Mouse (Mus musculus) E14TG2a.4 (cell line): ENCODE results near the gene Hmgcl.

Experiments
- H3K27me3 ChIP-seq: 2 replicates; pipeline ENCODE4 v1.6.1; 2014; ENCODE audit warnings: low read length, control low read depth; ENCODE audit not compliant: insufficient read depth
- H3K36me3 ChIP-seq: 2 replicates; pipeline ENCODE4 v1.6.1; 2014; ENCODE audit warnings: low read length, control low read depth; ENCODE audit not compliant: insufficient read depth
- H3K4me1 ChIP-seq: replicated peaks from 2 replicates; pipeline ENCODE4 v1.6.1; 2014; ENCODE audit warnings: low read depth, low read length, control low read depth
- H3K4me3 ChIP-seq: replicated peaks from 2 replicates; pipeline ENCODE4 v1.5.1; 2014; ENCODE audit warnings: mild to moderate bottlenecking, low read length
- H3K9me3 ChIP-seq: 2 replicates; pipeline ENCODE4 v1.6.1; 2014; ENCODE audit warnings: low read length, control low read depth
- CTCF ChIP-seq: conservative IDR thresholded peaks from 2 replicates; pipeline ENCODE4 v1.5.1; 2014; ENCODE audit warnings: low read length
- NANOG ChIP-seq: IDR thresholded peaks from 2 replicates; pipeline ENCODE4 v1.6.1; 2014; ENCODE audit warnings: borderline replicate concordance, low read length, mixed read lengths
- POU5F1 ChIP-seq: IDR thresholded peaks from 2 replicates; pipeline ENCODE4 v1.6.1; 2014; ENCODE audit warnings: low read length, borderline replicate concordance

Gene Hmgcl

GRCm38 (mm10) chr4:135912164-135912563 is 34.1 kb upstream of the Hmgcl start:
- no peak for TF ChIP-seq NANOG
- TF ChIP-seq POU5F1 = no peak
- peaks cover 11% of the 10 kb centered on the region for H3K4me1 ChIP-seq

DNA sequence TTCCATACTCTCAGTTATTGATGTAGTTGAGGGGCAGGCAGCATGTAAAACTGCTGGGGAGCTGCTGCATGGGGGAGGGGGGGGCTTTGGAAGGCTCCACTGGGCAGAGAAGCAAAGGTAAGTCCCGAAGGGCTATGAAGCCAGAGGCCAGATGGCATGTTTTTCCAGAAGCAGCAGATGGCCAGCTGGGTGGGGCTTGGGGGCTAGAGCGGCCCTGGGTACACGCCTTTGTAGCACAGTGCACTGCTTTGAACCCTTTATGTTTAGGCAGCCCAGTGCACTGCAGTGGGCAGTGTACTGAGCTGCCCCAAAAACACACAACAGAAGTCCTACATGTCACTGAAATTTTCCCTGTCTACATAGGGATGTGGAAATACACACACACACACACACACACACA is 33.4 kb upstream of the Hmgcl start:
- peaks cover 11% of the 10 kb centered on the region for H3K4me1 ChIP-seq
- H3K4me3 ChIP-seq = no peak overlapping the region
- no peaks in the 10 kb centered on the region for H3K9me3 ChIP-seq
- peaks cover 11% of the 10 kb centered on the region; the same call in 1 of the 2 replicates for H3K27me3 ChIP-seq
- TF ChIP-seq POU5F1 = no peak
- no peak for TF ChIP-seq CTCF
- no peak for TF ChIP-seq NANOG
- no peaks in the 10 kb centered on the region for H3K36me3 ChIP-seq

More at GRCm38 (mm10) chr4:135912164-135912563, 34.1 kb upstream of the Hmgcl start:
- Histone ChIP-seq H3K27me3 (peaks cover 8% of the 10 kb centered on the region; the same call in 1 of the 2 replicates), H3K9me3 (no peaks in the 10 kb centered on the region), H3K36me3 (no peaks in the 10 kb centered on the region), H3K4me3 (no peak overlapping the region)

GRCm38 (mm10) chr4:135913433-135913832 is 32.8 kb upstream of the Hmgcl start:
- H3K27me3 ChIP-seq = peaks cover 11% of the 10 kb centered on the region; the same call in 1 of the 2 replicates
- no peak for TF ChIP-seq NANOG
- no peak for TF ChIP-seq CTCF
- no peak for TF ChIP-seq POU5F1
- no peak overlapping the region for H3K4me3 ChIP-seq
- no peaks in the 10 kb centered on the region for H3K9me3 ChIP-seq
- no peaks in the 10 kb centered on the region for H3K36me3 ChIP-seq
- peaks cover 13% of the 10 kb centered on the region for H3K4me1 ChIP-seq

DNA sequence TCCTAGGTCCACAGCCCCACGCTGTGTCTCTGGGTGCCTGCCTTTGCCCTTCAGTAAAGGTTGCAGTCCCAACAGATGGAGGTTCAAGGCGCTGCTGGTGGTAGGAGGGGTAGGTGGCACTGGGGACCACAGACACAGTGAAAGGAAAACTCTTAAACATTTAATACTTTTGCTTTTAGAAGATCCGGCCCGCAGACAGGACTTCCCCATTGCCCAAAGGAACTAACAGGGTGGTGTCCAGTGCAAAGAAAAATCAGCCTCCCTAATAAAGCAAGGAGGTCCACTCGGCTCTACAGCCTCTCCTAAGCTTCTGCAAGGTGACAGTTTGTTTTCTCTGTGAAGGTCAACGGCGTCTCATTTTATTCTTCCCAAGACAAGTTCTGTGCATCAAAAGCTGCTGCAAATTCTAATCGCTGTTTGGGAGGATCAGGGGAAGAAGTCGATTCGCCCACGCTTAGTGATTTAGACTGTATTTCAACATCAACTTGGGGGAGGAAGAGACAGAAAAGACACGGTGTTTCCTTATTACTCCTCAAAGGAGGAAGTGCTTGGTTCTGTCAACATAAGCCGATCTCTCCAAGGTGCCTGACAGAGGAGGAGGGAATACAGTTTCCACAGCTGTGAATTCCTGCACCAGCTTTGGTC is 27.5 kb upstream of the Hmgcl start:
- Histone ChIP-seq H3K27me3 (peaks cover 16% of the 10 kb centered on the region), H3K9me3 (no peaks in the 10 kb centered on the region), H3K36me3 (peaks cover 12% of the 10 kb centered on the region), H3K4me1 (peaks cover 43% of the 10 kb centered on the region), H3K4me3 (no peak overlapping the region)
- TF ChIP-seq CTCF (no peak), POU5F1 (no peak), NANOG (no peak)

DNA sequence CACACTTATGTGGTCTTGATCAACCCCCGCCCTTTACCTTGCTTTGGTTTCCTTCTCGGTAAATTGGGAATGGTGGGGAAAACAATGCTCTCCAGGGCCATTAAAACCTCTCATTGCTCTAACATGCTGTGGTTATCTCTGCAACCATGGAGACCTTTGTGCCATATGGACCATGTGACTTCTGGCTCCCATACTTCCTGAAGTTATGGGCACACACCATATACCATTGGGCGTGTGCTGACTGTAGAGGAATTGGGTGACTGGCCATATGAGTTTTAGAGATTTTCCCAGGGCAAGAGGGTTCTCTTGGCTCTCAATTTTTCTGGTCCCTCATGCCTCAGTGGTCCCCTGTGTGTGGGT is 27.0 kb upstream of the Hmgcl start:
- TF ChIP-seq CTCF = no peak
- TF ChIP-seq NANOG = no peak
- TF ChIP-seq POU5F1 = no peak

GRCm38 (mm10) chr4:135920304-135921241 is 25.7 kb upstream of the Hmgcl start, which contains the start of gene Fuca1:
Fuca1 (plus strand) TSS chr4:135920735.
- Histone ChIP-seq H3K36me3 (peaks cover 25% of the 10 kb centered on the region), H3K4me3 (peak within 1 kb of the TSS; percentile 91), H3K27me3 (peaks cover 16% of the 10 kb centered on the region), H3K9me3 (no peaks in the 10 kb centered on the region), H3K4me1 (peaks cover 59% of the 10 kb centered on the region)
- TF ChIP-seq POU5F1 (no peak), NANOG (no peak), CTCF (peak; percentile 75)

More for the DNA sequence above, 27.0 kb upstream of the Hmgcl start:
- no peaks in the 10 kb centered on the region for H3K9me3 ChIP-seq
- no peak overlapping the region for H3K4me3 ChIP-seq
- peaks cover 46% of the 10 kb centered on the region for H3K4me1 ChIP-seq
- H3K36me3 ChIP-seq = peaks cover 15% of the 10 kb centered on the region
- H3K27me3 ChIP-seq = peaks cover 16% of the 10 kb centered on the region

GRCm38 (mm10) chr4:135921257-135922120 is 24.8 kb upstream of the Hmgcl start:
- H3K4me1 ChIP-seq = peaks cover 66% of the 10 kb centered on the region

DNA sequence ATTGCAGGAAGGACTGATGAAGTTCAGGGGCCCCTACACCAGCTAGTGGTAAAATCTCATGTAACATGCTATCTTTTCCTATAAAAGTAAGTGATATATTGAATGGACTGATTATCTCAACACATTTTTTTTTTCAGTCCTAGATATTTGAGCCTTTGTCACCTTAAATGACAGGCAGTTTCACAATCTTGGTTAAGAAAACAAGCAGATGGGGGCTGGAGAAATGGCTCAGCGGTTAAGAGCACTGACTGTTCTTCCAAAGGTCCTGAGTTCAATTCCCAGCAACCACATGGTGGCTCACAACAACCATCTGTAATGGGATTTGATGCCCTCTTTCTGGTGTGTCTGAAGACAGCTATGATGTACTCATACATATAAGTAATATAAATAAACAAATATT is 24.1 kb upstream of the Hmgcl start:
- Histone ChIP-seq H3K9me3 (no peaks in the 10 kb centered on the region), H3K4me1 (peaks cover 67% of the 10 kb centered on the region), H3K27me3 (peaks cover 8% of the 10 kb centered on the region), H3K36me3 (peaks cover 25% of the 10 kb centered on the region), H3K4me3 (no peak overlapping the region)
- TF ChIP-seq CTCF = no peak

More at GRCm38 (mm10) chr4:135921257-135922120, 24.8 kb upstream of the Hmgcl start:
- Histone ChIP-seq H3K9me3 (no peaks in the 10 kb centered on the region), H3K36me3 (peaks cover 25% of the 10 kb centered on the region), H3K4me3 (peak overlapping the region; percentile 91), H3K27me3 (peaks cover 15% of the 10 kb centered on the region)
- TF ChIP-seq NANOG (no peak), CTCF (no peak), POU5F1 (no peak)
